Mouse (Mus musculus) embryonic facial prominence, embryonic 10.5 days (tissue): Measurements from ENCODE around the gene Dpy19l3. TPM values are rescaled to one million over a fixed set of nuclear protein-coding genes. Genes with fewer than 3 reads are reported as not detected.
A peak's percentile ranks its signal among the peaks of the same experiment; 100 is the strongest.

ENCODE experiments used
- DNase-seq: peaks from one replicate; pipeline ENCODE4 v3.0.0-alpha.2; 2017; ENCODE audit warnings: low spot score
- H3K27ac ChIP-seq: fragments of 300-500 bp; sonication (generic); replicated peaks from 2 replicates; pipeline ENCODE4 v1.5.1; 2016; ENCODE audit warnings: mild to moderate bottlenecking
- H3K27me3 ChIP-seq: fragments of 300-500 bp; sonication (generic); replicated peaks from 2 replicates; pipeline ENCODE4 v1.6.1; 2016; ENCODE audit warnings: low read depth, mild to moderate bottlenecking; ENCODE audit not compliant: poor library complexity, severe bottlenecking
- H3K36me3 ChIP-seq: fragments of 300-500 bp; sonication (generic); replicated peaks from 2 replicates; pipeline ENCODE4 v1.6.1; 2016; ENCODE audit warnings: mild to moderate bottlenecking, moderate library complexity
- H3K4me1 ChIP-seq: fragments of 300-500 bp; sonication (generic); 2 replicates; pipeline ENCODE4 v1.6.1; 2016
- H3K4me3 ChIP-seq: fragments of 300-500 bp; sonication (generic); 2 replicates; pipeline ENCODE4 v1.5.1; 2016; ENCODE audit warnings: mild to moderate bottlenecking, moderate library complexity
- H3K9me3 ChIP-seq: fragments of 300-500 bp; sonication (generic); 2 replicates; pipeline ENCODE4 v1.6.1; 2016; ENCODE audit warnings: mild to moderate bottlenecking
- WGBS: fragments of 180-500 bp; shearing (Covaris S2); methylation state at CpG from one replicate; pipeline ENCODE4 v1.1.7; 2016; 5-methylcytosine and 5-hydroxymethylcytosine counted together
- polyA plus RNA-seq: library from polyadenylated mRNA; unstranded; fragments of >200 nt; fragmentation: Nextera tagmentation; extraction: Ambion mirVana; gene quantifications from 2 replicates; pipeline ENCODE4 v1.2.1, GENCODE M21; 2016

Gene Dpy19l3
- 30.6 TPM in 2 replicates for polyA plus RNA-seq

DNA sequence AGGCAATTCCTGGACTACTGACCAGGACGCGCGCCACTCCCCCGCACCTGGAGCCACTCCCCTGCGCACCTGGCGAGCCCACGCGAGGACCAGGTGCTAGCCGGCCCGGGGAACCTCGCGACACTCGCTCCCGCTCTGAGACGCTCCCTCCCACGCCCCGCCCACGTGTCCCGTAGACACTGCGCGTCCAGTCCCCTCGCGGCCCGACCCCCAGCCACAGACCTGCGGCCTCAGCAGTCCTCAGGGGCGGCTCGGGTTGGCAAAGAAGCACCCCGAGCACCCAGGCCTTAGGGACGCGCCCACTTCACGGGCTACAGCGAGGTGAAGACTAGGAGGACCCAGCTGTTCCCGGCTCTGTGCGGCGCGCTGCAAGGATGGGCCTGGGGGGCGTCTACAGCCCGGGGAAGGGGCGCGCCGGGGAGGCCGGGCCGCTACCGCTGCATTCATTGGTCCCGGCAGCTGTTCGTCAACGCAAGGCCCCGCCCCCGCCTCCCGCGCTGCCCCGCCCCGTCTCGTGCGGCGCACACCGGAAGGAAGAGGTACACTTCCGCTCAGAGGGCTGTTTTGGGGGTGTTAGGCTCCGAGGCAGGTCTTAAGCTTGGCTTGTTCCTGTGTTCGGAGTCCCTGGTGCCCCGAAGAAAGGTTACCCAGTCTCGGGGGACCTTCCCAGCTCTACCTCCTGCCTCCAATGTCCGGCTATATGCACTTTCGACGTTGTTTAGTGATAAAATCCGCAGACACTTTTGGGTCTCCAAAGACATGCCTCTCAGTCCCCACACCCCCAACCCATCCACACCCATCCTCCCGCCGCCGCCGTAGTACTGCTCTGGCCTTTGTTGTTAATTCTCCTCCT lies at the start of gene Dpy19l3:
Gene Dpy19l3 (minus strand): TSS at position 422 of the 853 bp plus-strand sequence.
- Histone ChIP-seq H3K36me3 (peaks cover 29% of the 10 kb centered on the region), H3K4me3 (peak within 1 kb of the TSS; percentile 75), H3K9me3 (no peaks in the 10 kb centered on the region), H3K27ac (peak within 1 kb of the TSS; percentile 85), H3K27me3 (no peaks in the 10 kb centered on the region), H3K4me1 (peaks cover 22% of the 10 kb centered on the region)
- under 1% methylated on average over 70 of the region's 70 CpGs for WGBS
- peak; percentile 95 for DNase-seq

- no peaks in the 10 kb centered on the region for H3K9me3 ChIP-seq
- peaks cover 11% of the 10 kb centered on the region for H3K4me1 ChIP-seq
- H3K27ac ChIP-seq, result peak within 1 kb of the TSS; percentile 98
- 21% methylated on average over 26 of the region's 26 CpGs for WGBS
- H3K27me3 ChIP-seq, result no peaks in the 10 kb centered on the region
- peak within 1 kb of the TSS; percentile 98 for H3K4me3 ChIP-seq
- peak; percentile 95 for DNase-seq
- H3K36me3 ChIP-seq, result peaks cover 33% of the 10 kb centered on the region
Observed at GRCm38 (mm10) chr7:35802906-35803595, 48.8 kb upstream of the Dpy19l3 start, which contains the start of gene Zfp507. Gene Zfp507 (minus strand): TSS chr7:35803003.

DNA sequence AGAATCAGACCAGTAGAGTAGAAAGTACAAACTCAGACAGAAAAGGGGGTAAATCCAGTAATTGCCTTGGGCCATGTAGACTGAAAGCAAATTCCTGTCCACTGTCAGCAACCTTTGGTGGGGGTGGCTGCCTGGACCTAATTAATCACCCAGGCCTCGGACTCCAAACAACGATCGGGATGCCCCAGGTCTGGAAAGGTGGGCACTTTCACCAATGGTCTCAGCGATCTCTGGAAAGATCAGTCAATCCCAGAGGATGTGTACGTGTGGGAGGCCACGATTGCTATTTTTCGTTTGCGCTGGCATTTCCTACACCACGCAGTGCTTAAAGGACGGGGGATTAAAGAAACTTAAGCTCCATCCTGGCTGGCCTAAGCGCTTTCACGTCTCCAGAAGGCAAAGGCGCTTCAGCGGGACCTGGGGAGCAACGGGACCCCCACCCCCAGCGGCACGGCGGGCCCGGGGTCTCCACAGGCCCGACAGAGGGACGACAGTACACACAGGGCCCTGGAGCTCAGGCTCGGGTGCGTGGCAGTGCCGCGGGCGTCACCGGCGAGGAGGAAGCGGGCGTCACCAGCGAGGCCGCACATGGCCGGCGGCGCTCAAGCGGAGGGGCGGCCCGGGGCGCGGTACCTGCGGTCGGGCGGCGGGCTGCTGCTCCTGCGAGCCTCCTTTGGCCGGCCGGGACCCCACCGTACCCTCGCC lies 48.1 kb upstream of the Dpy19l3 start:
- Histone ChIP-seq H3K4me1 (peaks cover 11% of the 10 kb centered on the region), H3K27me3 (no peaks in the 10 kb centered on the region), H3K27ac (peak overlapping the region; percentile 98), H3K36me3 (peaks cover 40% of the 10 kb centered on the region), H3K4me3 (peak overlapping the region; percentile 98), H3K9me3 (no peaks in the 10 kb centered on the region)
- DNase-seq, result no peak
- WGBS, result under 1% methylated on average over 49 of the region's 49 CpGs

- H3K27ac ChIP-seq, result no peak overlapping the region
- WGBS, result 85% methylated on average over 7 of the region's 7 CpGs
- H3K9me3 ChIP-seq, result no peaks in the 10 kb centered on the region
- no peak for DNase-seq
- H3K27me3 ChIP-seq, result no peaks in the 10 kb centered on the region
- H3K4me1 ChIP-seq, result peaks cover 3% of the 10 kb centered on the region
- H3K4me3 ChIP-seq, result no peak overlapping the region
- H3K36me3 ChIP-seq, result peaks cover 99% of the 10 kb centered on the region
Observed at GRCm38 (mm10) chr7:35796123-35796522, 41.9 kb upstream of the Dpy19l3 start.

GRCm38 (mm10) chr7:35794145-35794664 lies 40.0 kb upstream of the Dpy19l3 start:
- 90% methylated on average over 12 of the region's 12 CpGs for WGBS
- Histone ChIP-seq H3K36me3 (peaks cover 99% of the 10 kb centered on the region), H3K9me3 (no peaks in the 10 kb centered on the region), H3K4me1 (no peaks in the 10 kb centered on the region), H3K27me3 (no peaks in the 10 kb centered on the region), H3K27ac (no peak overlapping the region), H3K4me3 (no peak overlapping the region)
- DNase-seq, result no peak

GRCm38 (mm10) chr7:35792150-35792848 lies 38.0 kb upstream of the Dpy19l3 start:
- peaks cover 97% of the 10 kb centered on the region for H3K36me3 ChIP-seq
- WGBS, result 91% methylated on average over 12 of the region's 12 CpGs
- H3K4me1 ChIP-seq, result no peaks in the 10 kb centered on the region
- H3K4me3 ChIP-seq, result no peak overlapping the region
- no peaks in the 10 kb centered on the region for H3K27me3 ChIP-seq
- DNase-seq, result no peak
- no peak overlapping the region for H3K27ac ChIP-seq
- H3K9me3 ChIP-seq, result no peaks in the 10 kb centered on the region

DNA sequence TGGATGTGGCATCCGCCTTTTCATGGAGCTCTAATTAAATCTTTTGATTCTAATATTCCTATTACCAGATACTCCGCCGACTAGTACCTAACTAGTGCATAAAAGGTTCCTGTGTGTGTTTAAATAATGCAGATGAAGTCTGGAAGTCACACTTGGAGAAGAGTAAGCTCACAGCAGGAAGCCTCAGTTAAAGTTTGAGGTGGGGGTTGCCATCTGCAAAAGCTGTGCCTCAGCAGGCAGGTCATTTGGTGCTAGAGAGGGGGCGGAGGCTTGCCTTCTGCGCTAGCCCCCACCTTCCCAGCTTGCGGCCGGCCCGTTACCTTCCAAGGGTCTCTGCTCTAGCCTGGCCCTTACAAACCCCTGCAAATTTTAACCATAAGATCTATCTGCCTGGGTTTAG lies 36.7 kb upstream of the Dpy19l3 start:
- Histone ChIP-seq H3K36me3 (peaks cover 98% of the 10 kb centered on the region), H3K9me3 (no peaks in the 10 kb centered on the region), H3K4me1 (no peaks in the 10 kb centered on the region), H3K27ac (no peak overlapping the region), H3K27me3 (no peaks in the 10 kb centered on the region), H3K4me3 (no peak overlapping the region)
- WGBS, result 89% methylated on average over 8 of the region's 8 CpGs
- no peak for DNase-seq

GRCm38 (mm10) chr7:35790201-35790600 lies 35.9 kb upstream of the Dpy19l3 start:
- Histone ChIP-seq H3K27ac (no peak overlapping the region), H3K36me3 (peaks cover 98% of the 10 kb centered on the region), H3K4me3 (no peak overlapping the region), H3K9me3 (no peaks in the 10 kb centered on the region), H3K4me1 (no peaks in the 10 kb centered on the region), H3K27me3 (no peaks in the 10 kb centered on the region)
- no peak for DNase-seq
- 89% methylated on average over 8 of the region's 8 CpGs for WGBS

GRCm38 (mm10) chr7:35785579-35785978 lies 31.3 kb upstream of the Dpy19l3 start:
- WGBS, result 78% methylated on average over 4 of the region's 4 CpGs
- no peak for DNase-seq
- H3K4me3 ChIP-seq, result no peak overlapping the region
- no peak overlapping the region for H3K27ac ChIP-seq
- no peaks in the 10 kb centered on the region for H3K9me3 ChIP-seq
- no peaks in the 10 kb centered on the region for H3K27me3 ChIP-seq
- no peaks in the 10 kb centered on the region for H3K4me1 ChIP-seq
- peaks cover 98% of the 10 kb centered on the region for H3K36me3 ChIP-seq

DNA sequence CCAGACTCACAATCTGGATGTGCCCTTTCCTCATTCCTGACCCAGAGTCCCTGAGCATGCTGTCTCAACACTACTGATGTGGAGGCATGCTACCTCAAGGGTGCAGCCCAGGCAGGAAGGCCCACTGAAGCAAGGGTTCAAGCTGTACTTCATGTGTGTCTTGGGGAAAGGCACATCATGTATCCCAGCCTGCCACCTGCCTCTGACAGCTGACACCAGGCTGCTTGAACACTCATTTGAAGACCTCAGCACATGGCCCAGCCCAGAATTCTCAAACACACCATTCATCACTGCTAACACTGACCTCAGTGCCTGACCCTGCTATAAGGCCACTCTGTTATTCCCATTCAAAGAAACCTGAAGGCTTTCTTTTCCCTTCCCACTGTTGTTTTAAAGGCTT lies 28.0 kb upstream of the Dpy19l3 start:
- H3K4me3 ChIP-seq, result no peak overlapping the region
- no peaks in the 10 kb centered on the region for H3K4me1 ChIP-seq
- H3K27ac ChIP-seq, result no peak overlapping the region
- H3K27me3 ChIP-seq, result no peaks in the 10 kb centered on the region
- H3K36me3 ChIP-seq, result peaks cover 99% of the 10 kb centered on the region
- DNase-seq, result no peak
- H3K9me3 ChIP-seq, result no peaks in the 10 kb centered on the region

DNA sequence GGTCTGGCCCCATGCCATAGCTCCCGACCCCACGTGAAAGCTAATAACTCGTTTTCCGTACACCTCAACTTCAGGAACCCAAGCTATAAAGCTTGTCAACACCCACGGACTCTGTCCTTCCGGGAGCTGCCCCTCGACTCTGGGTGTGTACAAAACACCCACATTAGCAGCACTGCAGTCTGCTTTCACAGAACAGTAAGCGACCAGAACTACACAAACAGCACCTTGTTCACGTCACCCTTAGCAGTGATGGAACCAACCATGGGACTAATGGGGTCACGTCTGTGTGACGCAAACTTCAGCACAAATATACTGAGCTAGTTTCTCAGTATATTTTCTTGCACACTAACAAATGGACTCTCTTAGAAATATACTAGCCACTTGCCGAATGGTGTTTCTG lies 19.9 kb upstream of the Dpy19l3 start:
- WGBS, result 93% methylated on average over 12 of the region's 12 CpGs
- Histone ChIP-seq H3K9me3 (no peaks in the 10 kb centered on the region), H3K27me3 (no peaks in the 10 kb centered on the region), H3K4me3 (no peak overlapping the region), H3K27ac (no peak overlapping the region), H3K36me3 (peaks cover 75% of the 10 kb centered on the region), H3K4me1 (no peaks in the 10 kb centered on the region)
- DNase-seq, result no peak

GRCm38 (mm10) chr7:35772347-35772746 lies 18.1 kb upstream of the Dpy19l3 start:
- Histone ChIP-seq H3K4me3 (no peak overlapping the region), H3K4me1 (no peaks in the 10 kb centered on the region), H3K36me3 (peaks cover 57% of the 10 kb centered on the region), H3K27ac (no peak overlapping the region), H3K27me3 (no peaks in the 10 kb centered on the region), H3K9me3 (no peaks in the 10 kb centered on the region)
- 91% methylated on average over 8 of the region's 8 CpGs for WGBS
- no peak for DNase-seq
